Mouse (Mus musculus) CH12.LX (cell line): ENCODE measurements around the gene Phf7. TPM values are rescaled to one million over a fixed set of nuclear protein-coding genes. Genes with fewer than 3 reads are reported as not detected.

Experiments used
- DNase-seq: peaks from one replicate; pipeline ENCODE4 v3.0.0-alpha.2; 2013; ENCODE audit errors: extremely low read depth
- H3K27ac ChIP-seq: 2 replicates; pipeline ENCODE4 v1.5.1; 2012; ENCODE audit warnings: low read depth, mild to moderate bottlenecking, control low read depth, moderate library complexity; ENCODE audit not compliant: insufficient read depth
- H3K27me3 ChIP-seq: replicated peaks from 2 replicates; pipeline ENCODE3; 2012; ENCODE audit warnings: inconsistent platforms
- H3K36me3 ChIP-seq, 2 experiments: replicated peaks in 1 of 2; 2 replicates each; pipeline versions ENCODE3 to v1.6.1; 2012; ENCODE audit warnings: inconsistent platforms in 1 of 2, low read length in 1 of 2, mild to moderate bottlenecking in 1 of 2, mixed read lengths in 1 of 2, moderate library complexity in 1 of 2; ENCODE audit not compliant: control insufficient read depth in 1 of 2, insufficient read depth in 1 of 2
- H3K4me1 ChIP-seq, 2 experiments: 2 replicates each; pipeline ENCODE4 v1.6.1; 2012; ENCODE audit warnings: inconsistent platforms in 1 of 2, moderate library complexity in 1 of 2; ENCODE audit not compliant: insufficient read depth in 2 of 2, control insufficient read depth in 1 of 2
- H3K4me2 ChIP-seq: 2 replicates; pipeline ENCODE4 v1.6.1; 2012; ENCODE audit warnings: low read depth, mild to moderate bottlenecking, control low read depth; ENCODE audit not compliant: poor library complexity, insufficient read depth, severe bottlenecking
- H3K4me3 ChIP-seq, 3 experiments: fragments of 150-350 bp in 1 of 3; sonication (generic) in 1 of 3; replicated peaks in 1 of 3; 2 replicates each; pipeline versions ENCODE3 to v1.5.1; 2011 to 2012; ENCODE audit warnings: low read depth in 2 of 3, low read length in 2 of 3, mild to moderate bottlenecking in 2 of 3, moderate library complexity in 2 of 3, control low read depth in 1 of 3, improper control_type of control experiment in 1 of 3, inconsistent platforms in 1 of 3, mixed read lengths in 1 of 3; ENCODE audit not compliant: poor library complexity in 1 of 3
- H3K79me2 ChIP-seq: replicated peaks from 2 replicates; pipeline ENCODE4 v1.6.1; 2012; ENCODE audit warnings: mild to moderate bottlenecking, moderate library complexity; ENCODE audit not compliant: control insufficient read depth, poor library complexity, insufficient read depth, severe bottlenecking; ENCODE audit errors: extremely low read depth
- H3K9ac ChIP-seq: 2 replicates; pipeline ENCODE4 v1.6.1; 2012; ENCODE audit warnings: low read depth, mild to moderate bottlenecking, control low read depth, moderate library complexity; ENCODE audit not compliant: insufficient read depth
- H3K9me3 ChIP-seq: replicated peaks from 2 replicates; pipeline ENCODE3; 2012; ENCODE audit warnings: low read length, inconsistent platforms, mixed read lengths
- BHLHE40 ChIP-seq: IDR thresholded peaks from 2 replicates; pipeline ENCODE4 v1.6.1; 2011; ENCODE audit warnings: mild to moderate bottlenecking, low read depth, low read length, improper control_type of control experiment
- CHD2 ChIP-seq: IDR thresholded peaks from 2 replicates; pipeline ENCODE4 v1.6.1; 2011; ENCODE audit warnings: low read length, improper control_type of control experiment
- CTCF ChIP-seq, 2 experiments: IDR thresholded peaks in 1 of 2; conservative IDR thresholded peaks in 1 of 2; 2 replicates each; pipeline ENCODE4 v1.5.1; 2011 to 2012; ENCODE audit warnings: low read depth in 2 of 2, low read length in 2 of 2, improper control_type of control experiment in 1 of 2, inconsistent platforms in 1 of 2, mild to moderate bottlenecking in 1 of 2, moderate library complexity in 1 of 2
- ELF1 ChIP-seq: IDR thresholded peaks from 2 replicates; pipeline ENCODE4 v1.6.1; 2014; ENCODE audit warnings: low read depth, mild to moderate bottlenecking, inconsistent platforms, low read length, improper control_type of control experiment
- GABPA ChIP-seq: IDR thresholded peaks from 2 replicates; pipeline ENCODE4 v1.6.1; 2012; ENCODE audit warnings: low read depth, low read length, improper control_type of control experiment, inconsistent platforms; ENCODE audit not compliant: insufficient replicate concordance
- IRF4 ChIP-seq: IDR thresholded peaks from 2 replicates; pipeline ENCODE4 v1.6.1; 2014; ENCODE audit warnings: low read depth, mild to moderate bottlenecking, inconsistent platforms, low read length, improper control_type of control experiment
- JUND ChIP-seq: conservative IDR thresholded peaks from 2 replicates; pipeline ENCODE4 v1.6.1; 2011; ENCODE audit warnings: low read depth, low read length, improper control_type of control experiment
- KAT2A ChIP-seq: IDR thresholded peaks from 2 replicates; pipeline ENCODE4 v1.6.1; 2012; ENCODE audit warnings: low read length, improper control_type of control experiment, inconsistent platforms; ENCODE audit not compliant: insufficient replicate concordance
- MAZ ChIP-seq: IDR thresholded peaks from 2 replicates; pipeline ENCODE4 v1.6.1; 2012; ENCODE audit warnings: low read depth, mild to moderate bottlenecking, inconsistent platforms, low read length, improper control_type of control experiment, moderate library complexity
- NELFE ChIP-seq: IDR thresholded peaks from 2 replicates; pipeline ENCODE4 v1.6.1; 2011; ENCODE audit warnings: low read depth, low read length, improper control_type of control experiment
- NRF1 ChIP-seq: IDR thresholded peaks from 2 replicates; pipeline ENCODE4 v1.6.1; 2014; ENCODE audit warnings: low read depth, mild to moderate bottlenecking, inconsistent platforms, low read length, improper control_type of control experiment, moderate library complexity
- PAX5 ChIP-seq: IDR thresholded peaks from 2 replicates; pipeline ENCODE4 v1.6.1; 2012; ENCODE audit warnings: low read length, inconsistent platforms, mixed read lengths
- POLR2A ChIP-seq: IDR thresholded peaks from 2 replicates; pipeline ENCODE4 v1.6.1; 2011; ENCODE audit warnings: low read depth, mild to moderate bottlenecking, improper control_type of control experiment, low read length
- RAD21 ChIP-seq: IDR thresholded peaks from 2 replicates; pipeline ENCODE4 v1.6.1; 2011; ENCODE audit warnings: low read depth, mild to moderate bottlenecking, low read length, improper control_type of control experiment, moderate library complexity
- RCOR1 ChIP-seq: conservative IDR thresholded peaks from 2 replicates; pipeline ENCODE4 v1.6.1; 2012; ENCODE audit warnings: low read depth, mild to moderate bottlenecking, inconsistent platforms, low read length, improper control_type of control experiment
- SMC3 ChIP-seq: IDR thresholded peaks from 2 replicates; pipeline ENCODE4 v1.6.1; 2011; ENCODE audit warnings: low read depth, low read length, improper control_type of control experiment
- TBP ChIP-seq: conservative IDR thresholded peaks from 2 replicates; pipeline ENCODE4 v1.6.1; 2011; ENCODE audit warnings: low read depth, low read length, improper control_type of control experiment
- USF2 ChIP-seq: conservative IDR thresholded peaks from 2 replicates; pipeline ENCODE4 v1.6.1; 2011; ENCODE audit warnings: low read depth, low read length, improper control_type of control experiment
- ZKSCAN1 ChIP-seq: IDR thresholded peaks from 2 replicates; pipeline ENCODE4 v1.6.1; 2012; ENCODE audit warnings: low read depth, inconsistent platforms, low read length, improper control_type of control experiment, borderline replicate concordance
- ZNF384 ChIP-seq: IDR thresholded peaks from 2 replicates; pipeline ENCODE4 v1.6.1; 2012; ENCODE audit warnings: low read depth, low read length, improper control_type of control experiment, inconsistent platforms
- dilution Hi-C: fragments of 300-500 bp; cut with MboI; formaldehyde crosslinking; loops from 2 replicates; pipeline ENCODE4 v1.14.3; 2020; ENCODE audit warnings: low sequenced_read_pairs; ENCODE audit not compliant: extremely low pct_unique_long_range_greater_than_20kb, extremely low pct_ligation_motif_present
- in situ Hi-C: fragments of 300-500 bp; cut with MboI; formaldehyde crosslinking; loops from 3 replicates; pipeline ENCODE4 v1.14.3; 2019; ENCODE audit warnings: low sequenced_read_pairs, low pct_ligation_motif_present, low pct_unique_long_range_greater_than_20kb, mixed read lengths
- polyA plus RNA-seq: library from polyadenylated mRNA; unstranded; fragments of >175 nt; gene quantifications from 2 replicates; pipeline ENCODE4 v1.2.1, GENCODE M21; 2012; ENCODE audit warnings: low read depth; ENCODE audit not compliant: insufficient read length
- total RNA-seq, 2 experiments: library from RNA; depleted of rRNA; stranded (reverse); fragments of 300-350 nt in 1 of 2; fragments of >200 nt in 1 of 2; gene quantifications; 2 replicates each; pipeline ENCODE4 v1.2.3; 2012 to 2014

Phf7 gene
- total and polyA plus RNA-seq, 3 experiments: 10.0 to 13.9 (median 13.5) TPM

GRCm38 (mm10) chr14:31193791-31194190 lies 57.3 kb downstream of the Phf7 start:
- no peak for TF ChIP-seq RAD21
- no peak for TF ChIP-seq MAZ
- TF ChIP-seq GABPA: no peak
- no peak for TF ChIP-seq KAT2A
- TF ChIP-seq PAX5: no peak
- Histone ChIP-seq H3K36me3 (peaks cover 61 to 92% of the 10 kb centered on the region in 2 experiments), H3K4me1 (peaks cover 0 to 19% of the 10 kb centered on the region in 2 experiments; a peak in 2 of 4 replicates), H3K4me3 (no peak overlapping the region), H3K79me2 (peaks cover 14% of the 10 kb centered on the region), H3K4me2 (no peak overlapping the region), H3K27me3 (no peaks in the 10 kb centered on the region), H3K9me3 (no peaks in the 10 kb centered on the region), H3K27ac (no peak overlapping the region), H3K9ac (no peak overlapping the region)
- no peak for DNase-seq
- dilution Hi-C loops (no loop called here), in situ Hi-C loops (no loop called here)

DNA sequence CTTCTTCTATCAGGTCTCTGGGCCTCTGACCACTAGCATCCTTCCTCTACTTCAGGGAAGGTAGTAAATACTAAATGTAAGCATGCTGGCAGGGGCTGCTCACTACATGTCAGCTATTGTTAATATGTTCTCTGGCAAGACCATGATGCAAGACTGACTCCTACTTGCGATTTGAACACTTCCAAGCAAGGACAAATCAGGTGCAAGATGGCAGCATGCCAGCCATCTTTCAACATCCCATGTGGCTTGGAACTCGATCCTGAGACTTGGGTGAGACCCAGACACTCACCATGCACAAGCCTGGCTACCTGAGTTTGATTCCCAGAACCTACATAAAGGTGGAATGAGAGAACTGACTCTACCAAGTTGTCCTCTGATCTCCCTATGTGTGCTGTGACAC lies 59.2 kb downstream of the Phf7 start:
- H3K36me3 ChIP-seq: peaks cover 77 to 99% of the 10 kb centered on the region in 2 experiments
- peaks cover 8% of the 10 kb centered on the region for H3K79me2 ChIP-seq
- in situ Hi-C loops: no loop called here
- no peak overlapping the region for H3K27ac ChIP-seq
- TF ChIP-seq IRF4: no peak
- no peak for TF ChIP-seq NRF1
- no peak for TF ChIP-seq PAX5
- TF ChIP-seq TBP: no peak
- TF ChIP-seq BHLHE40: no peak
- TF ChIP-seq ELF1: no peak
- no peak for TF ChIP-seq SMC3
- TF ChIP-seq GABPA: no peak
- TF ChIP-seq USF2: no peak
- no peak for TF ChIP-seq NELFE
- TF ChIP-seq KAT2A: no peak
- no peak for TF ChIP-seq CHD2
- no peak for TF ChIP-seq ZKSCAN1
- TF ChIP-seq CTCF (conservative IDR thresholded peaks at IDR 0.05 in 1 of 2, IDR thresholded peaks at IDR 0.05 in 1 of 2; ENCODE audit: low read depth in 2 of 2, low read length in 2 of 2): no peak
- no peak for TF ChIP-seq ZNF384
- TF ChIP-seq POLR2A: no peak
- no peak for TF ChIP-seq JUND
- no peak for TF ChIP-seq RCOR1
- dilution Hi-C loops: no loop called here
- peaks cover 0 to 1% of the 10 kb centered on the region in 2 experiments; a peak in 2 of 4 replicates for H3K4me1 ChIP-seq
- no peak overlapping the region for H3K4me2 ChIP-seq
- no peak overlapping the region for H3K9ac ChIP-seq
- no peaks in the 10 kb centered on the region for H3K27me3 ChIP-seq
- H3K4me3 ChIP-seq: no peak overlapping the region
- DNase-seq: no peak
- no peaks in the 10 kb centered on the region for H3K9me3 ChIP-seq
